ENCODE assay signal across 11 mouse cellular contexts in the genomic region with DNA sequence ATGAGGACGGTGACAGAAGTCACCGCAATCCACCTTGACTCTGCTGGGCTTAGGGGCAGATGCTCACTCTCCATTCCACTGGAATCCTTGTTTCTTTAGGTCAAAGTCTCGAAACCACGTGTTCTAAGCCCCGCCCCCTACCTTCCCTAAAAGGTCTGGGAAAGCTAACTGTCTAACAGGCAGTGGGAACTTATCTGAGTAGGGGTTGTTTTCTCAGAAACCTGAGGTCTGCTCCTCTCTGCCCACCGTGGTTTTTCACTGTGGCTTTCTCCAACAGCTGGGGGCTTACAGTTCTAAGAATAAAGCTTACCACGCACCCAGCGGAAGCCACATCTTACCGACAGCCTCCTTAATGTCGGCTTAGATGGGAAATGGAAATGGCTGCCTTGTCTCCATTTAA. TPM values are rescaled to one million over a fixed set of nuclear protein-coding genes. Genes with fewer than 3 reads are reported as not detected.
DNase-seq lines count a peak whose midpoint lies in the region; ATAC-seq and TF ChIP-seq lines count a peak whose summit lies in the region.
"Had no signal": no experiment of that assay in that cellular context is flagged by ENCODE, and none has a peak within 500 bp of the region (broad histone marks: within the 10 kb centered on the region; RNA-seq: fewer than 3 reads in every experiment).

No protein-coding gene starts in this region.

- intact Hi-C loops in gastrocnemius, postnatal 36 days (cut with DNase I): no loop called here

- peaks cover 24% of the 10 kb centered on the region for H3K27me3 ChIP-seq in hindbrain, embryonic 13.5 days
- H3K27me3 ChIP-seq in hindbrain, embryonic 16.5 days (replicated peaks; ENCODE audit: control insufficient read depth, insufficient read depth, low read length): no peaks in the 10 kb centered on the region; the same call in 1 of the 2 replicates
- H3K27me3 ChIP-seq in kidney, postnatal 0 days (ENCODE audit: insufficient read depth, low read length): no peaks in the 10 kb centered on the region

- H3K27ac ChIP-seq in hindbrain, embryonic 13.5 days: peak overlapping the region; percentile 5
- H3K27ac ChIP-seq in hindbrain, embryonic 16.5 days (ENCODE audit: low read depth, low read length): no peak overlapping the region
- H3K27ac ChIP-seq in kidney, postnatal 0 days: no peak overlapping the region
- H3K27ac ChIP-seq: forebrain, embryonic 12.5 days; neural tube, embryonic 13.5 days had no signal

- H3K36me3 ChIP-seq in hindbrain, embryonic 13.5 days: peaks cover 13% of the 10 kb centered on the region
- no peaks in the 10 kb centered on the region for H3K36me3 ChIP-seq in hindbrain, embryonic 16.5 days (ENCODE audit: control insufficient read depth, insufficient read depth, low read length)
- H3K36me3 ChIP-seq in kidney, postnatal 0 days (ENCODE audit: insufficient read depth, low read length): peaks cover 3% of the 10 kb centered on the region; the same call in 1 of the 2 replicates

- H3K4me3 ChIP-seq in hindbrain, embryonic 13.5 days: no peak overlapping the region
- H3K4me3 ChIP-seq in hindbrain, embryonic 16.5 days (ENCODE audit: low read length): no peak overlapping the region
- H3K4me3 ChIP-seq in kidney, postnatal 0 days (replicated peaks; ENCODE audit: low read depth, low read length): no peak overlapping the region
- H3K4me3 ChIP-seq: forebrain, embryonic 12.5 days; neural tube, embryonic 13.5 days had no signal

- peak; percentile 44 for DNase-seq in T-cell, adult 2 months (ENCODE audit: low spot score)
- peak; percentile 64 for DNase-seq in kidney, postnatal 0 days (ENCODE audit: low spot score)
- peak; percentile 34 to 56 for DNase-seq in thymus, postnatal 10 days (ENCODE audit: low spot score in 2 of 2)
- DNase-seq in lung, adult 18-20 months: no peak
- DNase-seq in gastrocnemius, postnatal 36 days: no peak
- no peak for DNase-seq in lung, postnatal 25 days (ENCODE audit: low spot score)

- no peak for ATAC-seq in hindbrain, embryonic 13.5 days (ENCODE audit: low FRiP score)
- no peak for ATAC-seq in hindbrain, embryonic 16.5 days
- ATAC-seq in kidney, postnatal 0 days (replicated peaks; ENCODE audit: low FRiP score, low read depth): no peak

- H3K4me1 ChIP-seq in hindbrain, embryonic 13.5 days (replicated peaks): peaks cover 25% of the 10 kb centered on the region
- H3K4me1 ChIP-seq in hindbrain, embryonic 16.5 days (ENCODE audit: control insufficient read depth, insufficient read depth, low read depth, low read length): peaks cover 6% of the 10 kb centered on the region
- 0 out of 2 replicates have a peak, but pooled peaks cover 7% of the 10 kb centered on the region for H3K4me1 ChIP-seq in kidney, postnatal 0 days (replicated peaks; ENCODE audit: insufficient read depth, low read length)

- WGBS in hindbrain, embryonic 13.5 days: 43% methylated on average over 10 of the region's 10 CpGs
- 46% methylated on average over 10 of the region's 10 CpGs for WGBS in hindbrain, embryonic 16.5 days
- WGBS in kidney, postnatal 0 days: 28% methylated on average over 10 of the region's 10 CpGs

- H3K9me3 ChIP-seq in hindbrain, embryonic 13.5 days: no peaks in the 10 kb centered on the region
- H3K9me3 ChIP-seq in hindbrain, embryonic 16.5 days (ENCODE audit: control insufficient read depth, low read length): no peaks in the 10 kb centered on the region
- no peaks in the 10 kb centered on the region for H3K9me3 ChIP-seq in kidney, postnatal 0 days (replicated peaks; ENCODE audit: low read length)
- H3K9me3 ChIP-seq: forebrain, embryonic 12.5 days; neural tube, embryonic 13.5 days had no signal

- H3K4me2 ChIP-seq in hindbrain, embryonic 13.5 days: no peak overlapping the region
- H3K4me2 ChIP-seq in hindbrain, embryonic 16.5 days (ENCODE audit: low read length): no peak overlapping the region
- H3K4me2 ChIP-seq in kidney, postnatal 0 days (ENCODE audit: low read length): peak overlapping the region; percentile 16; the same call in 1 of the 2 replicates
- H3K4me2 ChIP-seq: forebrain, embryonic 12.5 days; lung, embryonic 14.5 days; neural tube, embryonic 13.5 days had no signal

- no peak overlapping the region for H3K9ac ChIP-seq in hindbrain, embryonic 13.5 days
- H3K9ac ChIP-seq in hindbrain, embryonic 16.5 days (ENCODE audit: low read depth, low read length): no peak overlapping the region
- no peak overlapping the region for H3K9ac ChIP-seq in kidney, postnatal 0 days (ENCODE audit: low read depth, low read length)
- H3K9ac ChIP-seq: forebrain, embryonic 12.5 days; lung, embryonic 14.5 days; neural tube, embryonic 13.5 days had no signal

- TF ChIP-seq CTCF in kidney, postnatal 0 days (IDR thresholded peaks at IDR 0.05; ENCODE audit: low read depth): no peak

RNA-seq across cellular contexts. Expression of a gene that starts 12.0 kb away (rescaled TPM):
- 0.18 TPM in 1 of 2 replicates, not detected in the other for polyA plus RNA-seq in hindbrain, embryonic 13.5 days (2015; fragmentation: Nextera tagmentation; extraction: Ambion mirVana)
- polyA plus RNA-seq in hindbrain, embryonic 16.5 days (2015; fragmentation: Nextera tagmentation; extraction: Ambion mirVana): not detected in 2 replicates
- not detected in 2 replicates for polyA plus RNA-seq in kidney, postnatal 0 days (2015; fragmentation: Nextera tagmentation; extraction: Ambion mirVana)
- under 1 TPM; 0.47 to 0.82 TPM for total RNA-seq in gastrocnemius, postnatal 36 days (2021)
- polyA plus RNA-seq: lung, embryonic 14.5 days had no signal

RNA-seq across cellular contexts. Expression of a gene that starts 33.5 kb away (rescaled TPM):
- polyA plus RNA-seq in hindbrain, embryonic 13.5 days (2015; fragmentation: Nextera tagmentation; extraction: Ambion mirVana): 104 and 106 TPM in 2 replicates
- 112 and 118 TPM in 2 replicates for polyA plus RNA-seq in hindbrain, embryonic 16.5 days (2015; fragmentation: Nextera tagmentation; extraction: Ambion mirVana)
- polyA plus RNA-seq in kidney, postnatal 0 days (2015; fragmentation: Nextera tagmentation; extraction: Ambion mirVana): 130 and 139 TPM in 2 replicates
- total RNA-seq in gastrocnemius, postnatal 36 days (2021): 100 to 1,000 TPM; 131 to 146 TPM

Comparison
In these comparisons a context has a peak if more than half of its experiments do, and no peak if none do; other contexts are left out.
1. DNase-seq: peak in T-cell, adult 2 months (single experiment), kidney, postnatal 0 days (single experiment) and thymus, postnatal 10 days (2 of 2); none in lung, adult 18-20 months (0 of 2), gastrocnemius, postnatal 36 days (0 of 2) and lung, postnatal 25 days (single experiment).